Mouse (Mus musculus) ES-CJ7 (cell line): ENCODE measurements around the gene Bpifb3.
A peak's percentile ranks its signal among the peaks of the same experiment; 100 is the strongest.

Experiments
- DNase-seq: peaks from one replicate; pipeline ENCODE4 v3.0.0; 2011; ENCODE audit warnings: low read depth, low spot score

Gene Bpifb3

DNA sequence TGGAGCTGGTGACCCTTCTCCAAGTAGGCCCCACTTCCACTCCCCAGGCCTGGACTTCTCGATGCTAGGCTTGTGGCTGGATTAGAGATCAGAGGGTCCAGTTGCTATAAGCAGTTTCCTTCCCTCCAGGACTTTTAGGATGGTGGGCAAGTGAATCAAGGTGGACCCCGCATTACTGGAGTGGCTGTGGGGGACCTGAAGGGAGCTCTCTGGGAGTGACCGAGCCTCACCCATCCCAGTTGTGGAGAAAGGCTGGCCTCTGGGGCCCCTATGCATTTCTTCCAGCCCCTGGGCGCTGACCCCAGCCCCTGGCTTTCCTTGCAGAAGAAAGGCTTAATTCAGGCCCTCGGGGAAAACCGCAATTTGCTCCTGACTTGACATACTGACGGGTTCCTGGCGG lies at the start of gene Bpifb3:
Bpifb3 (plus strand) TSS at position 301 of the 400 bp plus-strand sequence.
- no peak for DNase-seq

DNA sequence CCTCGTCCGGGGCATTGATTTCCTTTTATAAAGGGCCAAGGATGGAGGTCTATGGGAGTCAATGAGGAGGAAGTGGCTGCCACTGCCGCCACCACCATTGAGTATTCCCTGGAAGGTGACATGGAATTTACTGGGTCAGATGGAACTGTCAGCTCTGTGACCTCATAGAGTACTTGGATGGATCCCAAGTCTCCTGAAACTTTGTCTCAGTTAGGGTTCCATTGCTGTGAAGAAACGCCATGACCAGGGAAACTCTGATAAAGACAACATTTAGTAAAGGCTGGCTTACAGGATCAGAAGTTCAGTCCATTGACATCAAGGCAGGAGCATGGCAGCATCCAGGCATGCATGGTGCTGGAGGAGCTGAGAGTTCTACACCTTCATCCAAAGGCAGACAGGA lies 47.0 kb upstream of the Bpifb3 start, which contains the start of gene Sun5:
Sun5 (minus strand) TSS at position 101 of the 400 bp plus-strand sequence.
- DNase-seq = no peak

DNA sequence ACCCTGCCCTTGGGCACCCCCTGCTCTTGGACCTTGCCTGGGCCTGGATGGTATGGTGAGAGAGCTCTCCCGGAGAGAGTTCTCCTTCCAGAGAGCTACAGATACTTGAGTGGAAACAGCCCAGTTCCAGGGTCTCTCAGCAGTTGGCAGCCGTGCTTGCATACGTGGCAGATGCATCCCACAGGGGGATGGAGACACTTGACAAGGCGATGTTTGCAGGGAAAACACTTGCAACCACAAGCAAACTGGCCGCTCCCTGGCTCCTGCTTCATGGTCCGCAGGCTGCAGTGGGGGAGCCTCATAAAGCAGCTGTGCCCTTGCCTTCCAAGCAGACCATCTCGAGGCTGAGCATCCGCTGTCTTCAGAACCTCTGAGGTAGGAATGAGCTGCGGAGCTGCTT lies 43.3 kb upstream of the Bpifb3 start, which contains the start of gene Bpifb2:
Bpifb2 (plus strand) TSS at position 301 of the 400 bp plus-strand sequence.
- DNase-seq = no peak

DNA sequence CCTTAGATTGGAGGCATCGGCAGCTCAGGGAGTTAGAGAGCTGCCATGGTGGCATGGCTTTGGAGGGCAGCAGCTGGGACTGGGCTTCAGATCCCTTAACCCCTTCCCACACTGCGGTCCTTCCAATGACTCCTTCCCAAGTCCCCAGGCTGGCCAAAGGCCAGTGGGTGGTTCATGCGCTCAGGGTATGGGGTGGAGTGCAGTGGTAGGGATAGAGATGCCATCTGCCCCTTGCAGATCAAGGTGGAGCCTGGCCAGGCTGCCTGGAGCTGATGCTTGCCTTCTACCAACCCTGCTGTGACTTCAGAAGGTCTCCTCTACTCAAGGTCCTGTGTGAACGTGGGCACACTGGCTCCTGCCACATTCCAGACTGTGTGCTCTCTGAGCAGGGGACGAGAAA lies 18.9 kb upstream of the Bpifb3 start:
- DNase-seq = no peak

DNA sequence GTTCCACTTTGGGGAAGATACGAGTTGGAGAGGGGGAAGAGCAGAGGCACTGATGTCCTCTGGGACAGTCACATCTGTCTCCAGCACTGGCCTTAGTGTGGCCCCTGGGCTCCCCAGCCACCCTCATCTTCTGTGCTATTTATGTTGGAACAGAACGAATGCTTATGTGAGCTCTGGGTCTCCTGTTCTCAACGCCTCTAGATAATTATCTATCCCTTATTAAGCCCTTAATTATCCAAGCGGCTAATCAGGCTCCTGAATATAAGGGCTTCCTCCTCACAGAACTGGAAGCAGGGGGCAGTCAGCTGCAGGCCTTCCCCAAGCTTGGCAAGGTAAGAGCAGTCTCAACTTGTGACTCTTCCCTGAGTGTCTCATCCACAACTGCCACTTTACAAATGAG lies 17.9 kb upstream of the Bpifb3 start, which contains the start of gene Bpifb6:
Bpifb6 (plus strand) TSS at position 301 of the 400 bp plus-strand sequence.
- DNase-seq = no peak

DNA sequence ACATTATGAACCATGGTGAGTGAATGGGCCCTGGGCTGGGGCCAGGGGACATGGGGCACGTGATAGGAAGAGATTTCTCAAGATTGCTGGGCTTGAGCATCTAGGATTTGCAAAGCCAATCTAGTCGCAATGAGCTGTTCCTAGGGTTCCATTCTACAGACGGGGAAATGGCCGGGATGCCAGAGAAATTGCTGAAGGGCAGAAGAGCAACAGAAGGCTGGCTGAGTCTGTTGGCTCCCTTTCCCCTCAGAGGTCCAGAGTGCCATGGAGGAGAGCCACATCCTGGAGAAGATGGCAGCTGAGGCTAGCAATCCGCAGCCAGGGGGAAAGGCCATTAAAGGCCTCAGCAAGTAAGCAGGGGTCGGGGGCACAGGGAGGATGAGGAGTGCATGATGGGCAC lies 15.3 kb upstream of the Bpifb3 start:
- no peak for DNase-seq

DNA sequence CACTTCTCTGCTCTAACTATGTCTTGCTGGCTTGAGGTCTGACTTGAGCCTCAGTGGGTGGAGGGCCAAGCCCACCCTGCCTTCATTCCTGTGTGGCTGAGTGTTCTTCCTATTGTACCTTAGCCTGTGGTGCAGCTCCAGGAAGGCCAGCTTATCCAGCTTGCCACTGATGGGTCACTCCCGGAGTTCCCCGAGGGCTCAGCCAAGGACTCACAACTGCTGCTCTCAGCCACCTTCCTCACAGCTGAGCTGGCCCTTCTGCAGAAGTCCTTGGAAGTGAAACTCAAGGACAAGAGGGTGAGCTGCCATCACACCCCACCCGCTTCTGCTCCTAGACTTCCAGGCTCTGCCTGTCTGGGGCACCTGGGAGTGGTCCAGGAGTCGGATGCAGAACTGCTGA lies 11.4 kb upstream of the Bpifb3 start:
- DNase-seq = no peak

DNA sequence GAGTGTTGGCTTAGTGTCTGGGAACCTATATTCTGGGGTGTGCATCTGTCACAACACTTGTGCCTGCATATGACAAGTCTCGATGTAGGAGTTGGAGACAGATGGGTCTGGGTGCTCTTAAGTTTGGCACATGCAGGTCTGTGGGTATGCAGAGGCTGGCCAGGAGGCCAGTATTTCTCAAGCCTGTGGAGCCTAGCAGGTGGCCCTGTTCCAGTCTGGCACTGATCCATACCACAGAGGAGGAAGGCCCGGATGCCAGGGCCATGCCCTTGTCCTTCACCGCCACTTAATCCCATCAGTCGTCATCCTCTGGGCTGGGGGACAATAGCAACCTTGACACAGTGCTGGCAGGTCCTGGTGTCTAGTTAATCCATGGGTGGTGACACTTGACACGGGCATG lies 3.9 kb upstream of the Bpifb3 start:
- DNase-seq = no peak

DNA sequence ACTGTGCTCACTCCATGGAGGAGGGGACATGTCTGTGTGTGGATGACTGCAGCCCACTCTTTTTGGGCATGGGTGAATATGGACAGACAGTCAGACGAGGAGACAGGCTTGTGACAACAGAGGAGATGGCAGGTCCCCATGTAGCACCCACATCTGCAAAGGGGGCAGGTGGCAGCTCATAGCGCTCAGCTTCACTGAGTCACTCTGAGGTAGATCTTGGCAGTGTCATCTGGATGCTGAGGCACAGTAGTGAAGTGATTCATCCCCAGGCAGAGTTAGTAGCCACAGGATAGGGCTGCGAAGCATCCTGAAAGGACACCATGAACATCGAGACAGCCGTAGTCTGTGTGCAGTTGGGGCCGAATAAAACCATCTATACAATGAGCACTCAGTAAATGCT lies 3.2 kb downstream of the Bpifb3 start:
- DNase-seq = no peak

DNA sequence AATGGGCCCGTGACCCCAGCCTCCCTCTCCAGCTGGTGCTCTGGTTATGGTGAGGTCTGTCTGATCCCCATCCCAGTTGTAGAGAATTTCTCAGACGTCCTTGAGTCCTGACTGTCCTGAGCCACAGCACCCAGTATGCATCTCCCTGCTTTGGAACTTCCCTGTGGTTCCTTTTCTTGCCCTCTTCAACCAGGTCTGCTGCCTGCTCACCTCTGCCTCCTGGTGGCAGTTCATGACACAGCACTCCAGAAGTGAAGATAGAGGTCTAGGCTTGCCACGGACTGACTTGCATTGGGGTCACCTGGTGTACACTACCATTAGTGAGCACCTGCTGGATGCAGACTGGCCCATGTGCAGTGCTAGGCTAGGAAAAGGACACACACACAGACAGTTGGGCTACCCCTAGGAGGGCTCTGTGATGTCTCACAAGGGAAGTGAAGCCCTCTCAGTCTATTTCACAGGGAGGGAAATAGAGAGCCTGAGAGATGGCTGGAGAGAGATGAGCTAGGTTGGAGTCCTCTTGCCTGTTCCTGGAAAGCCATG lies 11.9 kb downstream of the Bpifb3 start:
- peak; percentile 65 for DNase-seq

DNA sequence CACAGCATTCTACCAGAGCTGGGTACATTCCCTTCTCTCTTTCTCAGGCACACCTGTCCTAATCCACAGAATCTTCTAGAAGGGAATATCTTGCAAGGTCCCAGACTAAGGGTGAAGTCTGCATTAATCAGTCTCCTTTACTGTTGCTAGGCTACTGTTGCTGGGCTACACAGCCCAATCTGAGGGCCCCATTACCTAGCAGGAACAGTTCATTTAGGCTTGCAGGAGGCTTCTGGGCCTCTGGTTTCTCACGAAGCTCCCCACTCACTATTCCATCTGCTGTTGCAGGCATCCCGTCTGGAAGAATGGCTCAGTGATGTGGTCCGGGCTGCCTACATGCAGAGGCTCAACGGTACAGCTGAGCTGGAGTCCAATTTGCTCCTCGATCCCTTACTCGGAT lies 13.1 kb downstream of the Bpifb3 start:
- no peak for DNase-seq

DNA sequence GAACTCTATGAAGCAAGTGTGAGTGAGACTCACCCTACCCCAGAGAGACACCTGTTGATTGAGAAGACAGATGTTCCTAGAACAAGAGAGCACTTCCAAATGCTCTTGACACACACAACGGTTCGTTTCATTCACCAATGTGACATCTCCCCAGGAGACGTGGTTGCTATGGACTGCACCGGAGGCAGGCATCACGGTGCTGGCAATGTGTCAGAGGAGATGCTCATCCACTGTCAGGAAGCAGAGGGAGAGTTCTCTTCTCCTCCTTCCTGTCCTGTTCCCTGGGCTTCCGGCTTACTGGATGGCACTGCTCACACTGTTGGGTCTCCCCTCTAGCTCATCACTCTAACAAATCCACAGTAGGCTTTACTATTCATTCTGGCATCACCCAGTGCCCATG lies 15.3 kb downstream of the Bpifb3 start:
- no peak for DNase-seq

DNA sequence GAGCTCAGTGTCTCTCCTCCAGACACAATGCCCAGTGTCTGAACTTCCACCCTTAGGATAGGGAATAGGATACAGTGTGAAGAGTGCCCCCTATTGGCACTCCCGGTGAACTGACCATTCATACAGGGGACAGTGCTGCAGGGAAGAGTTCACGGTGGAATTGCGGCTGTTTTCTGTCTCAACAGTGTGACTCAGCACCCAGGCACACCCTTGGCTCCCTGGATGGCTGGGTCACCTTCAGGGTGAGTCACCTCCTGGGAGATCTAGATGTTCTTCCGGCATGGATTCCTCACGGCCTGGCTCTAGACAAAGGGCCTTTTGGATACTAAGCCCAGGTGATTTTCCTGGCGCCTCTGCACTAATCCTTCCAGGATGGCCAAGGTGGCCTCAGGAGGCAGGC lies 17.3 kb downstream of the Bpifb3 start:
- peak; percentile 16 for DNase-seq

DNA sequence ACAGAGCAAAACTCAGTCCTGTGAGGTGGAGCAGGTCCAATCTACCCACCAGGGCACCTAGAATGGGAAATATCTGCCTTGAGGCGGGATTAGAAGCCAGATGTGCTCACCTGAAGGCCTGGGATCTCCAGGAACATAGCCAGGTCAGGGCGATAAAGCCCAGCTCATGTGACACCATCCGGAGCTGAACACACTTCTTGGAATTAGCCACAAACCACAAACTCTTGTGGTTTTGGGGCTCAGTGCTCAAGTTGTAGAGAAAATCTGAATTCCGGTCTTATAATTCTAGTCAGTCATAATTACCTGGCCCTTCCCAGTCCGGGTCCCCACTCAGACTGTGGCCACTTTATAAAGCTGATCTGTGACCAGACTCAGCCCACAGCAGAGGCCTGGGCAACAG lies 19.8 kb downstream of the Bpifb3 start, which contains the start of gene Bpifb4:
Bpifb4 (plus strand) TSS at position 370 of the 400 bp plus-strand sequence.
- no peak for DNase-seq

DNA sequence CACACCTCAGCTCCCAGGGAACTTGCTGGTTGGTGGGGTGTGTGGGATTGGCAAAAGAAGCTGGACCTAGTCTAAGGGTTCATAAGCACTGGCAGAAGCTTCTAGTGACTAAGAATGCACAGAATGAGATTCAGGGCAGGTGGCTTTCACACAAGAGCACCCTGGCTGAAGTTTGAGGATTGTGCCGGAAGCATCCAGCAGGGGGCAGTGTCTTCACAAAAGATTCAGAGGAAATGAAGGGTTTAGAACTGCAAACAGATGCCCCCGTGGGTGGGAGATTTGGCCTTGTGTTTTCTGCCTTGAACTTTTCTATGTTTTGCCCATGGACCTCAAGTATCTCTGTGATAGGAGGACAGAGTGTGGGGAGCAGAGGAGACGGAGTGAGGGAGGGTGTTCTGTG lies 25.5 kb downstream of the Bpifb3 start:
- DNase-seq = peak; percentile 57

DNA sequence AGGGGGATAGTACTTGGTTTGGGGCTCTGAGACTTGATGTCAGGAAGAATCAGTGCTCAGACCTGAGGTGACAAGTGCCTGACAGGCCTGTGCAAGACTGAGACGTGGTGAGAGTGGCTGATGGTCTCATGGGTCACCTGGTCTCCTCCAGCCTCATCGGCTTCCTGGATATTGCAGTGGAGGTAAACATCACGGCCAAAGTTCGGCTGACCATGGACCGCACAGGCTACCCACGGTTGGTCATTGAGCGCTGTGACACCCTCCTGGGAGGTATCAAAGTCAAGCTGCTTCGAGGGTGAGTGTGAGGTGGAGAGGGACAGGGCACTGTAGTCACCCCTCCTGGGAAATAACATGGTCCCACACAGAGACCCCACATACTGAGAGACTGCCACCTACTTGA lies 26.5 kb downstream of the Bpifb3 start:
- DNase-seq = no peak

DNA sequence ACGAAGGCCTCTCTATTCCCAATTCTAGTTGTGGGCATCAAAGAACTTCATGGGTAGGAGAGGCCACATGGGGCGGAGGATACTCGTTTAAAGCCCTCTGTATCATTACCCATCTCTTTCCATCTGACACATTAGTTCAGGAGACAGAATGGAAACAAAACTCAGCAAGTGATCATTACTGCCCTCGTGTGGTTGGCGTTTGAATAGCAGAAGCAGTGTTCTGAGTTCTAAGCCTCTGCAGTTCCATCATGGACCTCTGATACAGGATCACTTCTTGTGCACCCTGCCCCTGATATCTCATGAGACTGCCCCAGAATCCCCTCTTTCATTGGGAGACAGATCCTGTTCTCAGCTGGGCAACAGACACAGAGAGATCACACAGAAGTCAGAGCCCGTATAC lies 34.9 kb downstream of the Bpifb3 start:
- peak; percentile 84 for DNase-seq

DNA sequence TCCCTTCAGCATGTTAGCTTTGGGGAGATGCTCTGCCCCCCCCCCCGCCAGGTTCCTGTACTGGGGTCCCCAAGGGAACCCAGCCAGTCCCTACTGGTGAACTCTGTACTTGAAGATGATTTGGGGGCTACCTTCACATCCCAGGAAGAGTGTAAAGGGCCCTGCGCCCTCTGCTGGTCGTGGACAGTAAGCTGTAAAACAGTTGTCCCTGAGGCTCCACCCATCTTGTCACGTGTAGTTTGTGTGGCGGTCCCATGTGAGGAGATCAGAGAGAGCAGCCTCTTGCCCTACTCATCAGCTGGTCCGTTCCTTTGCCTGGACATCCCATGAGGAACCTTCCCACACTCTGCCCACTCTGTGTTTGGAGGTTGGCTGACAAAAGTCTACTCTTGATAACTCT lies 35.8 kb downstream of the Bpifb3 start:
- DNase-seq = peak; percentile 91

DNA sequence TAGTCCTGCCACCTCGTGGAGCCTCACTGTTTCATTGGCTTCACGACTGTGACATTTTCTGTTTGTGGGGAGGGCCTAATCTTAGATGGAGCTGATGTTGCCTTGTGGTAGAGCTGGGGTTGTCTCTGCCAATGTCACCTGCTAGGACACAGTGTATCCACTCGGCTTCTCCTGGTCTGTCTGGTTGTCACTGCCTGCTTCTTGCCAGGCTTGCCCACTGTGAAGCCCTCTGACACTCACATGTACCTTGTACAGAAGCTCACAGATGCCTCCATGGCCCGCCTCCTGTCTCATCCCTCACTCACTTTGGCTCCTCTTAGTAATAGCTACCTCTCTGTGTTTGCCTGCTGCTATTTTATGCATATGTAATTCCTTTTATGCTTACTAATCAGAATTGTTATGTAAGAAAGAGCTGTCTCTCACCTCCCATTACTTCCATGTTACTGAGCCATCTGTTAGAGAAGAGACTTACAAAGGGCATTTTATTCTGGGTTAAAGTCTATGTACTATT lies 44.8 kb downstream of the Bpifb3 start:
- DNase-seq = no peak

DNA sequence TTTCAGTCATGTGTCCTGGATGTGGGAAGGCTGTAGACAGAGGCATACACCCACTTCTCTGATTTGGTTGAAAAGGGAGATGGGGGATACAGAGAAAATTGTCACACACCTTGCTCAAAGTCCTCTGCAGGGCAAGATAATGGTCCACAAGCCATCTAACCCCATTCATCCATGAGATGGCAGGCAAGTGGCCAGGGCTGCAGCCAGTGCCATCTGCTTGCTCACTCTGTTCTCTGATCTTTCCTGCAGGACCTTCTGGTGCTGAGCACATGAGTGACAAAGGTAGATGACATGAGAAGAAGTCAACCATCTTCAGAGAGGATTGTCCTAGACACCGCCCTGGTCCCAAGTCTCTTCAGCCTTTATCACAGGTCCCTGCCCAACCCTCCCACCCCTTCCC lies 45.3 kb downstream of the Bpifb3 start:
- DNase-seq = no peak

DNA sequence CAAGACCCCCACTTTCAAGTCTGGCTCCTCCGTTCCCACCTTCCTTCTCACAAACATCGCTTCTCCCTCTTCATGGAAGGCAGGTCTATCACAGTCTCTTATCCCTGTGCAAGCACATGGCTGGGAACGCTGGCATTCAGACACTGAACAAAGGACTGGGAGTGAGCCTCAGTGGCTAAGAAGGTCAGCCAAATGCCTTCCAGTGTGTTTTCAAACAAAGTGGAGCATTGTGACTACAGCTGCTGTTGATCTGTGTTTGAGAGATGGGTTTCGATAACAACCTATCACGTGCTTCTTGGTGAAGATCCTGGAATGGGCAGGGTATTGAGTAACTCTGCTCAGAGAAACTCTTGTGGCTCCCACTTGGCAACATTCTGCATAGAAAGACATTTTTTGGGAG lies 52.2 kb downstream of the Bpifb3 start:
- no peak for DNase-seq

DNA sequence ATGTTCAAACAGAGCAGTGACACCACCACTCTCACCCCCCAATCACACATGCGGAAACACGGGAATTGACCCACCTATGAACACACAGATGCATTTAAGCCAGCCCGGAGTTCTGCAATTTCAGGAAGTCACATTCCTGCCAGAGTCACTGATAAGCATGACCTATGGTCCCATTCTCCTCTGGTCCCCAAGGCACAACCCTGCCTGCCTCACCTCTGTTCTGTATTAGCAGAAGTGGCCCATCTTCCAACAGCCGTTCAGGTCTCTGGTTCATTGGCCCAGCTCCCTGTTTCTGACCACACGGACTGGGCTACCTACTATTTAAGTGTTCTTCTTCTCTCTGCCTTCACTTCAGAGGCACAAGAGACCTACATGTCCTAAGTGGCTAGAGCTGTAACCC lies 56.6 kb downstream of the Bpifb3 start, which contains the start of gene Bpifa6:
Bpifa6 (plus strand) TSS at position 364 of the 400 bp plus-strand sequence.
- no peak for DNase-seq
